Mouse (Mus musculus): ENCODE measurements around the gene Dab1.

Gene Dab1

GRCm38 (mm10) chr4:103699755-103700154 is 80.6 kb downstream of the Dab1 start:
- no peak for DNase-seq (ENCODE audit: inconsistent age in 2 of 2, low spot score in 1 of 2)

DNA sequence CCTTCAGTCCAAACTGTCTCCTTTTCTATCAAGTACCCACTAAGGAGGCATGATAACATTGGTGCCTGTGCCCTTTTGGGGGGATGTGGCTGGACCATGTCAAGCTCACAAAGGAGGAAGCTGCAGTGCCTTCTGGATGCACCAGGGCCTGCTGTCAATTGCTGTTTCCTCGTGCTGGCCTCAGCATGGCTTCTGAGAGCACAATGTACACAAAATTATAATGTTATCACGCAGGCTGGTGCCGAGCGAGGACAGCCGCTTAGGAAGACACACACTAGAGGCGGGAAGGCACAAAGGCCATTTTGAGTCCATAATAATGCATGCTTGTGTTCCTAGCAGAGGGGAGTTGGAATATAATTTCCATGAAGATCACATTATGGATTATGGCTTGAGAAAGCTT is 81.2 kb downstream of the Dab1 start:
- no peak for DNase-seq (ENCODE audit: inconsistent age in 2 of 2, low spot score in 1 of 2)

GRCm38 (mm10) chr4:103702137-103702536 is 83.0 kb downstream of the Dab1 start:
- DNase-seq (ENCODE audit: inconsistent age in 2 of 2, low spot score in 1 of 2) = peak; percentile 24 to 68

- no peak for DNase-seq (ENCODE audit: inconsistent age in 2 of 2, low spot score in 1 of 2)
Observed at GRCm38 (mm10) chr4:103704477-103704876, 85.3 kb downstream of the Dab1 start.

DNA sequence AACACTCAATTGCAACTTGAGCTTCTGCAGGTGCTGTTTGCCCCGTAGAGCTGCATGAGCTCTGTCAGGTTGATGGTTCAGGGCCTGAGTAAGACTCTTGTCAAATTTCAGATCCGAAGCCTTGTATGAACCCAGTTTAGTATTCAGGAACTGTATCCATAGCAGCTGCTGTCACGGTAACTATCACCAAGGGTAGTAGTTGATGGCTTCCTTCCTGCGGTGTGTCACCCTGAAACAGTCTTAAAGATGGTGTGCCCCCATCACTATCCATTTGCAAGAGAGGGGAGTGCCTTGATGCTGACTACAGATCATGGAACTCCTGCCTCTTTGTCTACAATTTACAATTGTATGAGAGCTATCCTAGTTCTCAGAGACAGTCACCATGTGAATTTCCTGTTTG is 87.3 kb downstream of the Dab1 start:
- no peak for DNase-seq (ENCODE audit: inconsistent age in 2 of 2, low spot score in 1 of 2)

- no peak for DNase-seq (ENCODE audit: inconsistent age in 2 of 2, low spot score in 1 of 2)
Observed at GRCm38 (mm10) chr4:103707140-103707539, 88.0 kb downstream of the Dab1 start.

GRCm38 (mm10) chr4:103711353-103711752 is 92.2 kb downstream of the Dab1 start:
- DNase-seq (ENCODE audit: inconsistent age in 2 of 2, low spot score in 1 of 2) = no peak

DNA sequence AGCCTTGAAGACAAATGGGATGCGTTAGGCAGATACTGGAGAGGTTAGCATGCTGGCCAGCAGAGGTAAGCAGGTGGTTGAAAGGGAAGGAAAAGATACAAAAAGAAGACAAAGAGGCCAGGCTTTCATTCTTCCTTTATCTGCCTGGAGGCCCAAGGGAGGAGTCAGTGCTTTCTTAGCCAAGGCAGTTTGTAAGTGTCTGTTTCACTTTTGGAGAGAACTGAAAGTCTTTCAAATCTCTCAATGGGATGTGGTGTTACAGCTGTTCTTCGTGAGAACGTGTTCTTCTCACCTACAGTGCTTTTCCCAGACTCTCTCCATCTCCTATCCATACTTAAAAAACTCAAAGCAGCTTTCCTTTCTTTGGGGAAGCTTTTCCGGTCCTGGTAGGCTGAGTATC is 94.8 kb downstream of the Dab1 start:
- no peak for DNase-seq (ENCODE audit: inconsistent age in 2 of 2, low spot score in 1 of 2)

DNA sequence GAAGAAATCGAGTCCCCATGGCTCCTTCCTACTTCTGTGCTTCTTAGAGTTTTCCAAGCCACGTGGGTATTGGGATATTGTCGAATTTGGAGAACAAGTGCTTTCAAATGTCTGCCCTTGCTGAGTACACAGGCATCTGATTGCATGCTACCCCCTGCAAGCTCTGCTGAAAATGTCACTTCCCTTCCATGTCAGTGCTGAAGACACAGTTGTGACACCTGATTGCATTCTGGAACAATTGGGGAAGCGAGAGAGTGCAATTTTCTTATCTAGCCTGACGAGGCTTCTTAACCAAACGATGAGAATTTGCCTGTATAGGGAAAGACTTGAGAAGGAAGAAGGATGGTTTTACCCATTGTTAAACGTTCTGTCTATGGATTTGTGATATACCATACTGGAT is 95.8 kb downstream of the Dab1 start:
- no peak for DNase-seq (ENCODE audit: inconsistent age in 2 of 2, low spot score in 1 of 2)

GRCm38 (mm10) chr4:103715568-103715967 is 96.4 kb downstream of the Dab1 start:
- DNase-seq (ENCODE audit: inconsistent age in 2 of 2, low spot score in 1 of 2) = no peak

DNA sequence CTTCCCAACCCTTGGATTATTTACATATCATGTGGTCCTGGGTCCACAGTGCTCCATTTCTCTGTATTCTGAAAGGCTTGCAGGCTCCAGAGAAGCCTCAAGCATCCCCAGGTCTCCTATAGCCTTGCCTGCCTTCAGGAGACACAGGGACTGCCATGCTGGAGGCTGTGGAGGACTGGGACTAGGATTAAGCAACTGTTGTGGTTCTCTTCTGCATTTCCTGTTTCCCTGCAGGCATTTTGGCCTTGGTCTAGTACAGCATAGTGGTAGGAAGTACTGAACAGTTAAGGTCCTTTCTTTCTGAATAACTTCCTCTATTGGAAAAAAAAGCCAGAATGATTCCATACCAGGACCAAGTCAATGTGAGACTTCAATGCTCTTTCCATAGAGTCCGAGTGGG is 103.6 kb downstream of the Dab1 start:
- no peak for DNase-seq (ENCODE audit: inconsistent age in 2 of 2, low spot score in 1 of 2)

DNA sequence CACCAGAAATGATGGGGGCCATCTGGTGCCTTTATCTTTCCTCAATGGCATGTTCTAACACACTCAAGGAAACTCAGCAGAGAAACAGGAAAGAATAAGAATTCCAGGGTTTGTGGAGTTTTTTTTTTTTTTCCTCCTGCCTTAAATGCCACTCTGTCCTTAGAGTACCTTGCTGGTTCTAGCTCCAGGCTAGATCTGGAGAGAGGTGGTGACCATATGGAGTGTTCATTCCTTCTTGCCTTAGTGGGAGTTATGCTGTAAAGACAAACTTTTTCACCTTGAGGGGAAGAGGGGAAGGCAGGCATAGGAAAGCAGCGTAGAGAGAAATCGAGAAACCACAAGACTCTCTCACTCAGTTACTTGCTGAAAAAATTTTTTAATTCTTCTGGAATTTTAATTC is 107.3 kb downstream of the Dab1 start:
- DNase-seq (ENCODE audit: inconsistent age in 2 of 2, low spot score in 1 of 2) = no peak

DNA sequence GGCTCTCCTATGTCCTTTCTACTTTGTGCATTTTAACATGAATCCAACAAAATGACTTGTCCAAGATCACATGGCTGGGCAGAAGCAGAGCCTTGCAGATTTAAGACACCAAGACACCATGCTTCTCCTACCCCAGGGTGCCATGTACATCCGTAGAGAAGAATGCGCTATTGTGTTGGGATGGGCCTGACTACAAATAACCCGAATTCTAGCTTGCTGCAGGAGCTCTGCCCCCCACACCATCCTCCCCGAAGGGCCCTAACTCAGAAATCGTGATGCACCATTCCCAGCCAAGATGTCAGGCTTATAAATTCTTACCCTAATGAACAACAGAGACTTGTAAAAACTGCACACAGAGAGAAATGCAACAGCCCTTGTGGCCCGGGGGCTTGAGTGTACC is 118.0 kb downstream of the Dab1 start:
- no peak for DNase-seq (ENCODE audit: inconsistent age in 2 of 2, low spot score in 1 of 2)

- DNase-seq (ENCODE audit: inconsistent age in 2 of 2, low spot score in 1 of 2) = no peak
Observed at GRCm38 (mm10) chr4:103751249-103751855, 132.2 kb downstream of the Dab1 start.

- DNase-seq (ENCODE audit: inconsistent age in 2 of 2, low spot score in 1 of 2) = peak; percentile 20 to 45
Observed at GRCm38 (mm10) chr4:103754561-103754960, 135.4 kb downstream of the Dab1 start.

DNA sequence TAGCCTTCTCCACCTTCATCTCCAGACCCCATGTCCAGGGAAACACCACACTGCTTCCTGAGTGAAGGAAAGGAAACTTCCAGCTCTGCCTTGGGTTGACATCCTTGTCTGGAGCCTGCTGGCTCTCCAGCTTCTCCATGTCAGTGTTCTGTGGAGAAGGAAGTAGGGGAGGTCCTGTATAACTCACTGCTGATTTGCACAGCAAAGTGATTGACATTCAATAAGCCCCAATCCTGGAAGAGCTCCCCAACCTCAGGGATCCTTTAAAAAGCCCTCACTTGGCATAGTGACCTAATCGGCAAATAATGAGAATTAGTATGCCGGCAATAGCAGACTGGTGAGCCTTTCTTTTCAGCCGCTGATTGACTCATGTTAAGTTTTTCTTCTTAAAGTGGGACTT is 138.1 kb downstream of the Dab1 start:
- no peak for DNase-seq (ENCODE audit: inconsistent age in 2 of 2, low spot score in 1 of 2)

DNA sequence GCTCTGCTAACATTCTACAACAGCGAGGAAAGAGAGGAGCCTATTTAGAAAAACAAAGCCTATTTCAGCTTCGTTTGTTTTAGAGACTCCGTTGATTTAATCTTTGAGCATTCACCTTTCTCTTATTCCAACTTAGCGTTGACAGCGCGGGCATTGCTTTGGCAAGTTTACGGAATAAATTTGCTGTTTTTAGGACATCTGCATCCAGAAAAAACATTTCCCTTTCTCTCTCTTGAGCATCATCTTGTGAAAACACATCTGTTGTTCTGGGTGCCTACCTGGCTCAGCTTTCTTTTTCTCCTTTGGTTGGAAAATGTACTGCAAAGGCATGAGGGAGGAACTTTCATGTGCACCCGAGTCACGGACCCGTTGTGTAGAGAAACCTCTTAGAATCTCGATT is 143.3 kb downstream of the Dab1 start:
- DNase-seq (ENCODE audit: inconsistent age in 2 of 2, low spot score in 1 of 2) = no peak

GRCm38 (mm10) chr4:103775712-103776111 is 156.6 kb downstream of the Dab1 start:
- DNase-seq (ENCODE audit: inconsistent age in 2 of 2, low spot score in 1 of 2) = no peak

DNA sequence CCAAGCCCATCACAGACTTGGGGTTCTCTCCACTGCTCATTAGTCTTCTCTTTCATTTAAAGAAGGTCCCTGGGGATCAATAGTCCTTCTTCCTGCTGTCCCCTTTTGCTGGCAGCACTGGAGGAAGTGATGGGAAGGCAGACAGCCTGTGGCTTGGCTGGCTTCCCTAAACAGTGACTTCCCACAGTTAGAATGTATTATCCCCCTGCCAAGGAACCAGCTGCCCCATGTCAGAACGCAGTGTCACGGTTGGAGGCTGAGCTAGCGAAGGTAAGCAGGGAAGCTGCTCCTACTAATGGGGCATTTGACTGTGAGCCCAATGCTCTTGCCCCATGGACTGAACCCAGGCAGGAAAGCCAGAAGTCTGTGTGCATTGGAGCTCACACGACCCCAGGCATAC is 162.2 kb downstream of the Dab1 start:
- DNase-seq (ENCODE audit: inconsistent age in 2 of 2, low spot score in 1 of 2) = peak in 1 of 2 experiments; percentile 21

DNA sequence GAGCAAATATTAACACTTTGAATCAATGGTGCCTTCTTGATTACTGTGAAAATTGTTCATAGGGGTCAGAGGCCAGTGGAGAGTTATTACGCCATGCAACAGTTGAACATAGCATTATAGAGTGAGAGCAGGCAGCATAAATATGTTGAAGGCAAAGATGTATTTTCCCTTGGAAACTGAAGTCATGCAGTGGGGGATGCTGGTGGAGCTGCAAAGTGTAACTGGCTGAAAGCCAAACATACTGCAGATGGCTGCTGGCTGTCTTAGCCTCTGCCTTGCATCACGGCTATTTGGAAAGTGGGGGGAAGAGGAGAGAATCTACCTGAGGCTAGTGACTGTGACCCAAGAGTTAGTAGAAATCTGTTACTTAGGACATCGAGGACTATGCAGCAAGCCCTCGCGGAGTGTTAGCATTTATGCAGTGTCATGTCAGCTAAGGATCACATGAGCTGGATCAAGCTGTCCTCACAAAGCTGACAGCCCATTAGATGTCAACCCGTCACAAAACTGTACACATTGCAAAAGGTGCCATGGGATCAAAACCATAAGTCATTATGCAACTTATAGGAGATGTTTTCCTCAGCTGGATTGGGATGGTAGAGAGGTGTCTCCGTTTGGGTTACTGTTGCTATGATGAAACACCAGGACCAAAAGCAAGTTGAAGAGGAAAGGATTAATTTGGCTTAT is 164.5 kb downstream of the Dab1 start:
- no peak for DNase-seq (ENCODE audit: inconsistent age in 2 of 2, low spot score in 1 of 2)

DNA sequence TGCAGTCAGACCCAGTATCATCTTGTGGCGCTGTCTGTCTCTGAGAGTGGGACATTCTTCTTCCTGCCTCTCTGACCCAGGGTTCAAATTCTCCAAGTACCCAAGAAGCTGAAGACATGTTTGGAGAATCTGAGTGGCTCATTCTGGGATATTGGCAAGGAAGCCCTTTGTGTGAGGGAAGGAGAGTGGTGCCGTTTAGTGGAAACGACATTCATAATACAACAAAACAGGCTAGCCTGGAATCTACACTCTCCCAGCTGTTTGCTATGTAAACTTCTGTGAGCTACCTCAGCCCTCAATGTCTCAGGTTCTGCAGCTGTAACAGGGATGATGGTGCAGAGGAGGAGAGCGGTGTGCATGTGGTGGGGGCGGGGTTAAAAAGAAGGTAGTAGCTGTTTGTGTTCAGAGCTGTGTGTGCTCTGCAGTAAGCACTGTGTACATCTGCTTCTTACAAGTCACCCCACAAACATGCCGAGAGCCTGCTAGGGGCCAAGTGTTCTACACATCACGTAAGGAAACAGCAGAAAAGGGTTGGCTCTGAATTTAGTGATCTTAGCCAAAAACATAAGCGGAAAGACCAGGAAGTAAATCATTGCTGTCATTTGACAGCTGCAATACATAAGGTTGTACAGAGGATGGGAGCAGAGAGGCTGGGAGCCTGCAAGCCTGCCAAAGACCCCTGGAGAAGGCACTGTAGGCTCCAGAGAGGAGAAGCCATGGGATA is 174.6 kb downstream of the Dab1 start:
- DNase-seq (ENCODE audit: inconsistent age in 2 of 2, low spot score in 1 of 2) = no peak

- no peak for DNase-seq (ENCODE audit: inconsistent age in 2 of 2, low spot score in 1 of 2)
Observed at GRCm38 (mm10) chr4:103796416-103796815, 177.3 kb downstream of the Dab1 start.

All from adrenal gland, adult (tissue).